Mouse (Mus musculus): Measurements from ENCODE around the gene Apopt1.

Gene Apopt1

DNA sequence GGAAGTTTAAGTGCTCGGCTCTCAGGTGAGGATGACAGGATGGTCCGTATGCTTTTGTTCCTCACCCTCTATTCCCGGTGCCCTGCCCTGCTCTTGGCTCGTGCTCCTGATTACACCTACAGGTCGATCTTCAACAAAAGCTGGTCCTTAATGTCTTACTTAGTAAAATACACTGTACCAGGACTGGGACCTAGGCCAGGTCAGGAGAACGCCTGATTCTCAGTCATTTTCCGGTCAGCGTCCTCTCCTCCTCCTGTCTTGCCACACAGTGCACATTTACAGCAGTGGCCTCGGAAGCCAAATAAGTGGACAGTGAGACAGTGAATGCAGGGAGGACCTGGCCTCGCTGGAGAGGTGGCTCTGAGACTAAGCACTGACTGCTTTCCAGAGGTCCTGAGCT is 57.6 kb downstream of the Apopt1 start:
- DNase-seq (ENCODE audit: low spot score in 2 of 2) = no peak

GRCm38 (mm10) chr12:111774156-111774555 is 61.1 kb downstream of the Apopt1 start:
- DNase-seq (ENCODE audit: low spot score in 2 of 2) = no peak

DNA sequence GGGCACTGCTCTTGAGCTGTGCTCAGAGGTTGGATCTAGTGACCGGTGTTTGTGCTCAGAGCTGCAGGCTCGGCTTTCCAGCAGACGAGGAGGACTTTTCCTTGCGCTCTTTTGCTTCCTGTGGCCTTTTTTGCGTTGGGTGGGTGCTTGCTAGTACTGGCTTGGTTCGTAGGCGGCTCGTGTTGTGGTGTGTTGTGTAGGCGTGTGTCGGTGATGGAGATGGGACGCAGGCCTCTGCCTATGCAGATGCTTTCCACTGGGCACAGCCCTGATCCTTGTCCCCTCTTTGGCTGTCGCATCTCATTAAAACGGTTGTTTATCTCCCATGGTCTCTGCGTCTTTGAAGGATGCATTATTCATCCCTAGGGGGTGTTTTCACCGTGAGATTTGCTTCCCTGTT is 61.8 kb downstream of the Apopt1 start:
- DNase-seq (ENCODE audit: low spot score in 2 of 2) = no peak

GRCm38 (mm10) chr12:111777919-111778318 is 64.9 kb downstream of the Apopt1 start:
- no peak for DNase-seq (ENCODE audit: low spot score in 2 of 2)

DNA sequence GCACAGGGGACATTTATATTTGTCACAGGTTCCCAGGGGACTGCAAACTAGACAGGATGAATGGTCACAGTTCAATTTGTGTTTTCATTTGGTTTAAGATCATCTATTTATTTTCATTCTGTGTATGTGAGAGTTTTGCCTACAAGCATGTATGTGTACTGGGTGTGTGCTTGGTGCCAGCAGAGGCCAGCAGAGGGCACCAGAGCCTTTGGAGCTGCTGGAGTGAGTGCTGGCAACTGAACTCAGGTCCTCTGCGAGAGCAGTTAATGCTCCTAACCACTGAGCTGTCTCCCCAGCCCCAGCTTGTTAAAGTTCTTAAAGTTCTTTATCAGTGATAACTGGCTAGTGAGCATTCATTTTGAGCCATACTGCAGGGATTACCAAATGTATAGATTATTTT is 66.5 kb downstream of the Apopt1 start:
- DNase-seq (ENCODE audit: low spot score in 2 of 2) = no peak

DNA sequence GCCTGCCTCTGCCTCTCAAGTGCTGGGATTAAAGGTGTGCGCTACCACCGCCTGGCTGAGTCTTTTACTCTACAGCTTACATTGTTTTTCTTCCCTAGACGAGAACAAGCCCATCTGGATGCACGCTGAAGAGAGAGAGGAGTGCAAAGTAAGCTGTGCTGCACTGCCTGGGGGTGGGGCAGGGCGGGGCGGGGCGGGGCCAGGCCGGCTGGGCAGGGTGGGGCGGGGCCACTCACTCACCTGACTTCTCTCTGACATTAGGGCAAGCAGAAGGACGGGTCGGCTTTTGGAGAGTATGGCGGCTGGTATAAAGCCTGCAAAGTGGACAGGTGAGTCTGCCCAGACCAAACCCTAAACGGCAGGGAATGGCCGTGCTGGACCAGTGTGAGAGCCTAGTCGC is 72.1 kb downstream of the Apopt1 start:
- no peak for DNase-seq (ENCODE audit: low spot score in 2 of 2)

- no peak for DNase-seq (ENCODE audit: low spot score in 2 of 2)
Observed at GRCm38 (mm10) chr12:111787015-111787414, 74.0 kb downstream of the Apopt1 start.

GRCm38 (mm10) chr12:111790090-111790489 is 77.0 kb downstream of the Apopt1 start:
- DNase-seq (ENCODE audit: low spot score in 2 of 2) = no peak

GRCm38 (mm10) chr12:111790631-111791030 is 77.6 kb downstream of the Apopt1 start:
- DNase-seq (ENCODE audit: low spot score in 2 of 2) = no peak

GRCm38 (mm10) chr12:111791474-111792104 is 78.5 kb downstream of the Apopt1 start:
- no peak for DNase-seq (ENCODE audit: low spot score in 2 of 2)

DNA sequence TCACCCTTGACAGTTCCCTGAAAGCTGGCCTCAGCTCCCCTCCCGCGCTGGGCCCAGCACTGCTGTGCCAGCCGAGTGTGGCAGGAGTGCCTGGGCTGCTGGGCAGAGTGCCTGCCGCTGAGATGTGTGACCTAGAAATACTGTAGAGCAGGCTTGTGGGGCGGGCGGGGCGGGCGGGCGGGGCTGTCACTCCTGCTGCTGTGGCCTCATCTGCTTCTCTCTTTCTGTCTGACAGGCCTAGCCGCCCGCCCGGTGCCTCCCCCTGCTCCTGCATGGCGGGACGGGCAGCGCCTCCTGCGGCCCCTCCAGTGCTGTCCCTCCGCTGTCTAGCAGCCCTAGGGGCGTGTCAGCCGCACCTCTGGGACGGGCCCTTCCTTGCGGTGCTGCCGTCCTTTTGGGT is 81.0 kb downstream of the Apopt1 start:
- DNase-seq (ENCODE audit: low spot score in 2 of 2) = no peak

GRCm38 (mm10) chr12:111794526-111795179 is 81.6 kb downstream of the Apopt1 start:
- no peak for DNase-seq (ENCODE audit: low spot score in 2 of 2)

DNA sequence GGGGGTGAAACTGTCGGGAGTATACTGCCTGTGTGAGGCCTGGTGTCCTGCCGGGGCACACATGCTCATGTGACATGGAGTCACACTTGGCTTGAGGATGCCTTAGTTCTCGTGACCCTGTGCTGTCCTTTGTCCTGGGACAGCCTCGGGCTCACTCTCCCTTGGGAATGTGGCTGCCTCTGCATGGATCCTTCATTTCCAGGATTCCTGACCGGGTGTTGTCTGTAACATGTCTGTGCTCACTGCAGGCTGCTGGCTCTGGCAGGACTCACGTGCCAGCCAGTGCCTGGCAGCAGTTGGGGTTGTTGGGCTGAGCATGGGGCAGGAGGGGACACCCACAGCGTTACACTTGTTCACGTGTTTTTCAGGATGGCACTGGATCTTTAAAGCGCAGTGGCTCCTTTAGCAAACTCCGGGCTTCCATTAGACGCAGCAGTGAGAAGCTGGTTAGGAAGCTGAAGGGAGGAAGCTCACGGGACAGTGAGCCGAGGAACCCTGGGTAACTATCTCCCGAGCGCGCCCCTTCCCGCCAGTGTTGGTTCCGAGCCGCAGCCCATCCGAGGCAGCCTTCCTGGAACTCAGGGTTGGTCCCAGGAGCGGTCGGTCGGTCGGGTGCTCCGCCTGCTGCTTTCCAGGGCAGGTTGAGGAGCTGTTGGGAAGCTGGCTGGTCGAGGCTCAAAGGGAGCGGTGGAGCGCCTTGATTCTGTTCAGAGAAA is 82.3 kb downstream of the Apopt1 start:
- DNase-seq (ENCODE audit: low spot score in 2 of 2) = no peak

DNA sequence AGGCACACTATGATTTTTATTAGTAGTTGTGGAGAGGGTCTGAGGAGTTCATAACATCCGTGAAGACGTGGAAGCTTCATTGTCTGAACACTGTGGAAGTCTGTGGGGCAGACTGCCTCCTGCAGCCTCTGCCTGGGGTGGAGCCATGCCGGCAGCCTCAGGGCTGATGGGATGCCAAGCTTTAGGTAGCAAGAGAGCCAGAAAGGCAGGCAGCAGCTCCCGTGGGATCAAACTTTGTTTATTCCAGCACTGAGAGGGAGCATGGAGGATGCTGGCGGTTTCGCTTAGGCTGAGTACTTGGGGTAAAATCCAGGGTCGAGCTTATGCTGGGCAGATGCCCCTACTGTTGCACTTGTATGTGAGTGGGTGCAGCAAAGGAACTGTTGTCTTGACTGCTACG is 84.2 kb downstream of the Apopt1 start:
- no peak for DNase-seq (ENCODE audit: low spot score in 2 of 2)

DNA sequence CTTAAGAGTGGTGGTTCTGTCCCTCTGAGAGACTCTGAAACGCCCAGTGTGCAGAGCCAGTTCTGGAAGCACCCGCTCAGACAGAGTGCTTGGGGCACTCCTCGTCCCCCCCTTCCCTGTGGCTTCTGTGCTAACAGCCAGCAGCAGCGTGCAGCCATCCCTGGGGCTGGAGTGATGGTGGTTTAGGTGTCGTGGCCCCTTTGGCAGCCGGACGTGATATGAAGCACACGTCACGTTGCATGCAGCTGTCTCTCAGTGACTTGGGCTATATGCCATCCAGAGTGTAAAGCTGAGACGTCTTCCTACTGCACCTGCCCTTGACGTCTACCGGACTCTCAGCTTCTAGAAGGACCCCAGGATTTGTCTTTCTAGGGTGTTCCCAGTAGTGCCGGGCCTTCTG is 85.4 kb downstream of the Apopt1 start:
- no peak for DNase-seq (ENCODE audit: low spot score in 2 of 2)

DNA sequence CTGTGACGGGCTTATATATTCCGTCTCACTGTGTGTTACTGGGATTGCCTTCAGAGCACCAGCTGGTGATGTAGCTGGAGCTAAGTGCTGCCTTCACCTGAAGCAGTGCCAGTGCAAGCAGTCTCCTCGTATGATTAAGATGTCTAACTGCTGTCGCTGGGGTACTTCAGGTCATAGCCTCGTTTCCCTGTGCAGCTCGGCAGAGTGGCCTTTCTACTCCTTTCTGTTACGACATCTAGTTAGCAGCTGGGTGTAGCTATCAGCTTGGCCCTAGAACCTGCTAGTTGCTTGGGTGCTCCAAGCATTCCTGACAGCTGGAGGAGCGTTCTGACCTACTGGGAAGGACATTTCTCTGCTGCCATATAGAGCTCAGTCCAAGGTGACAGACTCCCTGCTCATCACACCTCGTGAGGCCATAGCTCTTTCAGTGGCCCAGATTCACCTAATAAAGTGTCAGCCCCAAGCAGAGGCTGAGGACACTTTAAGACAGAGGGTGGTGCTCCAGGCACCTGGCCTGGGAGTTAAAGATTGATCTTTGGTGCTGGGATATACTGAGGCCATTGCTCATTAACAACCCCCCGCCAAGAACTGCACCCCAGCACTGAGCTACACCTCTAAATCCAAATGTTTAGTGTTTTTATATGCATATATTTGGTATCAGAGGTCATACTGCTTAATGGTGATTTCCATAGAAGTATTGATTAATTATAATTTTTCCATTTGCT is 87.6 kb downstream of the Apopt1 start:
- no peak for DNase-seq (ENCODE audit: low spot score in 2 of 2)

GRCm38 (mm10) chr12:111803538-111803937 is 90.5 kb downstream of the Apopt1 start:
- no peak for DNase-seq (ENCODE audit: low spot score in 2 of 2)
